16 mouse cellular contexts compared by ENCODE assay signal in genomic region chr4:114564131-114564695, GRCm38 (mm10).
DNase-seq lines count a peak whose midpoint lies in the region; ATAC-seq lines count a peak whose summit lies in the region.
"Had no signal": no experiment of that assay in that cellular context is flagged by ENCODE, and none has a peak within 500 bp of the region (broad histone marks: within the 10 kb centered on the region; RNA-seq: fewer than 3 reads in every experiment).

No protein-coding gene starts in this region.

- peaks cover 26% of the 10 kb centered on the region for H3K4me1 ChIP-seq in midbrain, embryonic 10.5 days
- peaks cover 4% of the 10 kb centered on the region; the same call in 1 of the 2 replicates for H3K4me1 ChIP-seq in midbrain, embryonic 15.5 days
- peaks cover 41% of the 10 kb centered on the region for H3K4me1 ChIP-seq in kidney, embryonic 15.5 days

- H3K9me3 ChIP-seq in midbrain, embryonic 10.5 days (replicated peaks) = no peaks in the 10 kb centered on the region
- no peaks in the 10 kb centered on the region for H3K9me3 ChIP-seq in midbrain, embryonic 15.5 days
- H3K9me3 ChIP-seq in kidney, embryonic 15.5 days (replicated peaks) = no peaks in the 10 kb centered on the region
- H3K9me3 ChIP-seq: heart, embryonic 12.5 days had no signal

- no peak for ATAC-seq in midbrain, embryonic 15.5 days (replicated peaks)
- no peak for ATAC-seq in kidney, embryonic 15.5 days (replicated peaks; ENCODE audit: low FRiP score)

- 67% methylated on average over 5 of the region's 5 CpGs for WGBS in midbrain, embryonic 10.5 days
- 68% methylated on average over 5 of the region's 5 CpGs for WGBS in midbrain, embryonic 15.5 days
- WGBS in kidney, embryonic 15.5 days = 57% methylated on average over 5 of the region's 5 CpGs

- H3K27me3 ChIP-seq in midbrain, embryonic 10.5 days (ENCODE audit: low read depth, poor library complexity, severe bottlenecking) = no peaks in the 10 kb centered on the region
- no peaks in the 10 kb centered on the region for H3K27me3 ChIP-seq in midbrain, embryonic 15.5 days (replicated peaks)
- no peaks in the 10 kb centered on the region for H3K27me3 ChIP-seq in kidney, embryonic 15.5 days

- H3K36me3 ChIP-seq in midbrain, embryonic 10.5 days = no peaks in the 10 kb centered on the region
- no peaks in the 10 kb centered on the region for H3K36me3 ChIP-seq in midbrain, embryonic 15.5 days (replicated peaks)
- no peaks in the 10 kb centered on the region for H3K36me3 ChIP-seq in kidney, embryonic 15.5 days
- H3K36me3 ChIP-seq: heart, embryonic 12.5 days had no signal

- H3K4me2 ChIP-seq in midbrain, embryonic 15.5 days = no peak overlapping the region
- H3K4me2 ChIP-seq in kidney, embryonic 15.5 days = no peak overlapping the region
- H3K4me2 ChIP-seq: heart, embryonic 12.5 days; midbrain, embryonic 11.5 days had no signal

- no peak overlapping the region for H3K4me3 ChIP-seq in midbrain, embryonic 10.5 days
- H3K4me3 ChIP-seq in midbrain, embryonic 15.5 days = no peak overlapping the region
- H3K4me3 ChIP-seq in kidney, embryonic 15.5 days (replicated peaks) = no peak overlapping the region
- H3K4me3 ChIP-seq: erythroblast, embryonic 14.5 days; heart, embryonic 12.5 days had no signal

- peak; percentile 71 for DNase-seq in adrenal gland, postnatal 14 days
- DNase-seq in adrenal gland, adult (ENCODE audit: inconsistent age in 2 of 2, low spot score in 1 of 2) = no peak
- no peak for DNase-seq in midbrain, embryonic 10.5 days (ENCODE audit: low spot score)
- DNase-seq in forelimb bud, embryonic 11.5 days (ENCODE audit: low read depth, low spot score) = peak; percentile 59
- DNase-seq in layer of hippocampus, postnatal 14 days (ENCODE audit: low spot score in 2 of 2) = no peak
- DNase-seq: cerebellum, adult 18-20 months; heart, postnatal 4 days; kidney, postnatal 14 days; lung, postnatal 14 days; thymus, postnatal 25 days had no signal

- peak overlapping the region; percentile 75; the same call in 1 of the 2 replicates for H3K27ac ChIP-seq in midbrain, embryonic 10.5 days (replicated peaks)
- H3K27ac ChIP-seq in midbrain, embryonic 15.5 days = no peak overlapping the region
- no peak overlapping the region for H3K27ac ChIP-seq in kidney, embryonic 15.5 days
- H3K27ac ChIP-seq: liver, embryonic 14.5 days had no signal

- H3K9ac ChIP-seq in midbrain, embryonic 15.5 days = no peak overlapping the region
- H3K9ac ChIP-seq in kidney, embryonic 15.5 days = no peak overlapping the region
- H3K9ac ChIP-seq: heart, embryonic 12.5 days; liver, embryonic 14.5 days had no signal

Comparison
In these comparisons a context has a peak if more than half of its experiments do, and no peak if none do; other contexts are left out.
1. DNase-seq: peak in adrenal gland, postnatal 14 days (single experiment) and forelimb bud, embryonic 11.5 days (single experiment); none in adrenal gland, adult (0 of 2), midbrain, embryonic 10.5 days (single experiment) and layer of hippocampus, postnatal 14 days (0 of 2).